Comparison of ENCODE assay signal across 8 mouse cellular contexts in genomic region chr12:27140335-27140702, GRCm38 (mm10).
DNase-seq lines count a peak whose midpoint lies in the region; ATAC-seq and TF ChIP-seq lines count a peak whose summit lies in the region.

No protein-coding gene starts in this region.

- no peaks in the 10 kb centered on the region for H3K27me3 ChIP-seq in forebrain, embryonic 13.5 days
- H3K27me3 ChIP-seq in stomach, postnatal 0 days (ENCODE audit: control insufficient read depth, insufficient read depth, low read length), result no peaks in the 10 kb centered on the region

- H3K36me3 ChIP-seq in forebrain, embryonic 13.5 days (ENCODE audit: poor library complexity, severe bottlenecking), result no peaks in the 10 kb centered on the region
- H3K36me3 ChIP-seq in stomach, postnatal 0 days (ENCODE audit: control insufficient read depth, insufficient read depth, low read length), result no peaks in the 10 kb centered on the region

- H3K9me3 ChIP-seq in forebrain, embryonic 13.5 days (replicated peaks), result no peaks in the 10 kb centered on the region
- no peaks in the 10 kb centered on the region for H3K9me3 ChIP-seq in stomach, postnatal 0 days (ENCODE audit: control insufficient read depth, low read length)

- H3K4me2 ChIP-seq in forebrain, embryonic 13.5 days, result peak overlapping the region; percentile 44; the same call in 1 of the 2 replicates
- no peak overlapping the region for H3K4me2 ChIP-seq in stomach, postnatal 0 days (replicated peaks; ENCODE audit: low read depth)

- TF ChIP-seq EP300 in stomach, postnatal 0 days (optimal IDR thresholded peaks at IDR 0.05), result no peak

- H3K9ac ChIP-seq in forebrain, embryonic 13.5 days, result peak overlapping the region; percentile 34; the same call in 1 of the 2 replicates
- H3K9ac ChIP-seq in stomach, postnatal 0 days (ENCODE audit: low read length), result no peak overlapping the region

- 8% methylated on average over 5 of the region's 5 CpGs for WGBS in forebrain, embryonic 13.5 days
- whole genome bisulfite sequencing in stomach, postnatal 0 days, result 25% methylated on average over 5 of the region's 5 CpGs

- peaks cover 61% of the 10 kb centered on the region for H3K4me1 ChIP-seq in forebrain, embryonic 13.5 days
- H3K4me1 ChIP-seq in stomach, postnatal 0 days (replicated peaks; ENCODE audit: control insufficient read depth, insufficient read depth), result no peaks in the 10 kb centered on the region; the same call in 1 of the 2 replicates

- peak overlapping the region; percentile 96 for H3K27ac ChIP-seq in forebrain, embryonic 13.5 days
- no peak overlapping the region for H3K27ac ChIP-seq in stomach, postnatal 0 days (replicated peaks)

- no peak overlapping the region for H3K4me3 ChIP-seq in forebrain, embryonic 13.5 days
- no peak overlapping the region for H3K4me3 ChIP-seq in stomach, postnatal 0 days (ENCODE audit: low read depth, low read length)

- peak; percentile 83 for ATAC-seq in forebrain, embryonic 13.5 days
- ATAC-seq in stomach, postnatal 0 days (ENCODE audit: low FRiP score, low TSS enrichment), result no peak

- TF ChIP-seq CTCF in stomach, postnatal 0 days (IDR thresholded peaks at IDR 0.05; ENCODE audit: low read depth), result no peak

- DNase-seq in right cerebral cortex, postnatal 10 days (ENCODE audit: low spot score in 2 of 2), result peak; percentile 39 to 49
- no peak for DNase-seq in right cerebral cortex, postnatal 36 days (ENCODE audit: low spot score in 2 of 2)
- peak; percentile 4 for DNase-seq in lung, postnatal 14 days
- peak; percentile 16 for DNase-seq in stomach, postnatal 0 days (ENCODE audit: low spot score)
- no peak for DNase-seq in urinary bladder, adult 18-20 months (ENCODE audit: low spot score in 2 of 2)
- no peak for DNase-seq in layer of hippocampus, adult 18-20 months (ENCODE audit: low spot score in 2 of 2)
- DNase-seq in heart, adult 18-20 months, result no peak

Comparison
In these comparisons a context has a peak if more than half of its experiments do, and no peak if none do; other contexts are left out.
1. DNase-seq: peak in right cerebral cortex, postnatal 10 days (2 of 2), lung, postnatal 14 days (single experiment) and stomach, postnatal 0 days (single experiment); none in right cerebral cortex, postnatal 36 days (0 of 2), urinary bladder, adult 18-20 months (0 of 2), layer of hippocampus, adult 18-20 months (0 of 2) and heart, adult 18-20 months (0 of 2).